Mouse (Mus musculus): ENCODE measurements at regions not wholly inside any gene's neighbourhood (a gene's known extent, or its start where the extent isn't known, plus 50 kb on each side); places are given as distances from the start of the nearest gene placed in this dataset.

GRCm38 (mm10) chr3:117487281-117488027 lies 87.2 kb upstream of the Plppr5 start:
- TF ChIP-seq CTCF (IDR thresholded peaks at IDR 0.05; ENCODE audit: borderline replicate concordance, insufficient read depth, low read length) (no peak), POLR2A (IDR thresholded peaks at IDR 0.05; ENCODE audit: low read depth, low read length) (no peak)

Measured in embryonic fibroblast, embryonic 13.5 days (primary cell).